Mouse (Mus musculus) kidney, embryonic 16.5 days (tissue): ENCODE results near the gene Arl6ip6. TPM values are rescaled to one million over a fixed set of nuclear protein-coding genes. Genes with fewer than 3 reads are reported as not detected.

ENCODE experiments used
- ATAC-seq: fragments of 200-750 bp; cut with Nextera tagmentation; 2 replicates; pipeline ENCODE4 v1.8.0; 2017; ENCODE audit warnings: moderate TSS enrichment; ENCODE audit not compliant: low FRiP score, low TSS enrichment
- H3K27ac ChIP-seq: fragments of 300-500 bp; sonication (generic); 2 replicates; pipeline ENCODE4 v1.5.1; 2014; ENCODE audit warnings: low read length
- H3K27me3 ChIP-seq: fragments of 300-500 bp; sonication (generic); 2 replicates; pipeline ENCODE4 v1.6.1; 2014; ENCODE audit warnings: low read length, control low read depth, mixed read lengths; ENCODE audit not compliant: insufficient read depth
- H3K36me3 ChIP-seq: fragments of 300-500 bp; sonication (generic); 2 replicates; pipeline ENCODE4 v1.6.1; 2014; ENCODE audit warnings: low read length, control low read depth, mixed read lengths; ENCODE audit not compliant: insufficient read depth
- H3K4me1 ChIP-seq: fragments of 300-500 bp; sonication (generic); 2 replicates; pipeline ENCODE4 v1.6.1; 2014; ENCODE audit warnings: low read length, control low read depth, mixed read lengths; ENCODE audit not compliant: insufficient read depth
- H3K4me2 ChIP-seq: fragments of 300-500 bp; sonication (generic); replicated peaks from 2 replicates; pipeline ENCODE4 v1.6.1; 2014; ENCODE audit warnings: low read depth, low read length
- H3K4me3 ChIP-seq: fragments of 300-500 bp; sonication (generic); 2 replicates; pipeline ENCODE4 v1.5.1; 2014; ENCODE audit warnings: mild to moderate bottlenecking, low read length
- H3K9ac ChIP-seq: fragments of 300-500 bp; sonication (generic); replicated peaks from 2 replicates; pipeline ENCODE4 v1.6.1; 2014; ENCODE audit warnings: low read length
- H3K9me3 ChIP-seq: fragments of 300-500 bp; sonication (generic); 2 replicates; pipeline ENCODE4 v1.6.1; 2016; ENCODE audit warnings: low read length, control low read depth
- WGBS: fragments of 180-500 bp; shearing (Covaris S2); extraction: QIAGEN DNeasy Blood & Tissue Kit; methylation state at CpG from one replicate; pipeline ENCODE4 v1.1.7; 2014; 5-methylcytosine and 5-hydroxymethylcytosine counted together
- polyA plus RNA-seq: library from polyadenylated mRNA; unstranded; fragments of >200 nt; fragmentation: Nextera tagmentation; extraction: Ambion mirVana; gene quantifications from 2 replicates; pipeline ENCODE4 v1.2.1, GENCODE M21; 2015

Arl6ip6 gene
- polyA plus RNA-seq, 1 experiment from 2014 or later = 47.3 TPM

DNA sequence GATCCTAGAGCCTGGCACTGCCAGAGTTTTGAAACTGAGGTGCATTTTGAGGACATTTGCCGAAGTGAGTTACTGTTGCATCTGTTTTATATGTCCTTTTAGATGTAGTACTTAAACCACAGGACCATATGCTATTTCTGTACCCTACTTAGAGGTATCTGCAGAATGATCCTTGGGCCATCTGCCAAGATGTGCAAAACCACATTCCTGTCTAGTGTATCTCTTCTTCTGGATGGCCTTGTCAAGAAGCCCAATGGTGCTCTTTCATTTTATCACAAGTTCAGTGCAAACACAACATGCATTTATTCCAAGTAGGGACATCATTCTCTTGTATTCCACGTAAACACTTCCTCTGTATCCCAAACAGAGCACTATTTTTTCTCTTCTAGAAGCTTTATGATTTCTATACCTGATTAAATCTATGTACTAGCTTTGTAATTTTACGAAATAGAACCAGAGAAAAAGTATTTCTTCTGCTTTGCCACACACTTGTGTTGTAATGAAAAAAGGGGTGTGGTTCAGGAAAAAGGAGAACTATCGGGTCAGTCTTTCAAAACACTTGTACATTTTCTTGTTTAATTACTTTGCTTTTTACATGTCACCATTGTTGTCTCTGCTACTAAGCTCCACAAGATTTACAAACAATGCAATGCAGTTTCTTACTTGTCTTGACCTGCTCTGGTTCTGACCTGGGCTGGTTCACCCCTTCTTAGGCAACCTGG lies 8.8 kb downstream of the Arl6ip6 start:
- H3K9me3 ChIP-seq = no peaks in the 10 kb centered on the region
- no peak overlapping the region for H3K27ac ChIP-seq
- no peaks in the 10 kb centered on the region for H3K27me3 ChIP-seq
- peaks cover 14% of the 10 kb centered on the region for H3K36me3 ChIP-seq
- H3K4me3 ChIP-seq = no peak overlapping the region
- H3K4me2 ChIP-seq = no peak overlapping the region
- 89% methylated on average over 4 of the region's 4 CpGs for WGBS
- no peaks in the 10 kb centered on the region for H3K4me1 ChIP-seq
- no peak for ATAC-seq
- H3K9ac ChIP-seq = no peak overlapping the region

GRCm38 (mm10) chr2:53204373-53205274 lies 13.1 kb downstream of the Arl6ip6 start:
- Histone ChIP-seq H3K9me3 (no peaks in the 10 kb centered on the region), H3K9ac (no peak overlapping the region), H3K4me2 (no peak overlapping the region), H3K27ac (no peak overlapping the region), H3K36me3 (peaks cover 6% of the 10 kb centered on the region; the same call in 1 of the 2 replicates), H3K27me3 (no peaks in the 10 kb centered on the region), H3K4me1 (no peaks in the 10 kb centered on the region), H3K4me3 (no peak overlapping the region)
- 71% methylated on average over 5 of the region's 5 CpGs for WGBS
- no peak for ATAC-seq

DNA sequence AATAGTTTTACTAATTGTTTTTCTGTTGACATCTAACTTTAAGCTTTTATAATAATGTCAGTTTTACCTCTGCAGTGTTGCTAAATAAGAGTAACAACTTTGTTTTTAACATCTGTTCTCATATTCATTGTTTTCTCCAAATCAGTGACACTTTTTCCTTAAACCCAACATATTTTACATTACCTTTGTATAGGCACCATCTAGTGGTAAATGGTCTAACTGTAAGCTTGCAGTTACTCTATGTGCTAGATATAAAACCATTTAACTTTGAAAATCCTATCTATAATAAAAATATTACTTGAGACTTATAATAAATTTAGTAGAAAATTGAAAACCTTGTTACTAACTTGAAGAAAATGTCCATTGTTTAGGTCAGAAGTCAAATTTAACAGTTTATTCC lies 15.2 kb downstream of the Arl6ip6 start:
- Histone ChIP-seq H3K4me2 (no peak overlapping the region), H3K27ac (no peak overlapping the region), H3K27me3 (no peaks in the 10 kb centered on the region), H3K36me3 (peaks cover 12% of the 10 kb centered on the region), H3K4me3 (no peak overlapping the region), H3K9ac (no peak overlapping the region), H3K9me3 (no peaks in the 10 kb centered on the region), H3K4me1 (no peaks in the 10 kb centered on the region)
- ATAC-seq = no peak

DNA sequence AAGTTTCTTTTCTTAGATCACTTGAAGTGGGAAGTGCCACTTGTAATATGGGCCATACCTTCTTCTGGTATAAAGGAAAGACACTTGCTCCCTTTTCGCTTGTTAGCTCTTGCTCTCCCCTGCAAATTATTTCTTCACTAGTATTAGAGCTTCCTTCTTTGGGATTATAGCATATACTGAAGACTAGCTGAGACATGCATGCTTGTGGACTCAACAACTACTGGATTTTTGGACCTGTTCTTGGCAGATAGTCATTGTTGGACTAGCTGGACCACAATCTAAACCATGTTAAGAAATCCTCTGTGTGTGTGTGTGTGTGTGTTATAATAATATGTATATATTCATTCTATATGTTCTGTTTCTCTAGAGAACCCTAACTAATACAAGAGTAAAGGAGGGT lies 22.0 kb downstream of the Arl6ip6 start:
- Histone ChIP-seq H3K4me3 (no peak overlapping the region), H3K27ac (no peak overlapping the region), H3K4me2 (no peak overlapping the region), H3K4me1 (no peaks in the 10 kb centered on the region), H3K9ac (no peak overlapping the region), H3K9me3 (no peaks in the 10 kb centered on the region), H3K36me3 (peaks cover 50% of the 10 kb centered on the region), H3K27me3 (no peaks in the 10 kb centered on the region)
- 100% methylated on average over 1 of the region's 1 CpGs for WGBS
- no peak for ATAC-seq

DNA sequence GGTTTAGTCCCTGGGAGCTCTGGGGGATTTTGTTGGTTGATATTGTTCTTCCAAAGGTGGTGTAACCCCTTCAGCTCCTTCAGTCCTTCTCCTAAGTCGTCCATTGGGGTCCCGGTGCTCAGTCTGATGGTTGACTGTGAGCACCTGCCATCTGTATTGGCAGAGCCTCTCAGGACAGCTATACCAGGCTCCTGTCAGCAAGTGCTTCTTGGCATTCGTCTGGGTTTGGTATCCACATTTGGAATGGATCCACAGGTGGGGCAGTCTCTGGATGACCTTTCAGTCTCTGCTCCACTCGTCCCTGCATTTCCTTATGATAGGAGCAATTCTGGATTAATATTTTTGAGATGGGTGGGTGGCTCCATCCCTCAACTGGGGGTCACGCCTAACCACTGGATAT lies 30.7 kb downstream of the Arl6ip6 start:
- no peak for ATAC-seq
- Histone ChIP-seq H3K27ac (no peak overlapping the region), H3K9me3 (peaks cover 6% of the 10 kb centered on the region; the same call in 1 of the 2 replicates), H3K36me3 (peaks cover 24% of the 10 kb centered on the region), H3K4me2 (no peak overlapping the region), H3K9ac (no peak overlapping the region), H3K27me3 (no peaks in the 10 kb centered on the region), H3K4me1 (no peaks in the 10 kb centered on the region), H3K4me3 (no peak overlapping the region)
- 94% methylated on average over 5 of the region's 5 CpGs for WGBS

DNA sequence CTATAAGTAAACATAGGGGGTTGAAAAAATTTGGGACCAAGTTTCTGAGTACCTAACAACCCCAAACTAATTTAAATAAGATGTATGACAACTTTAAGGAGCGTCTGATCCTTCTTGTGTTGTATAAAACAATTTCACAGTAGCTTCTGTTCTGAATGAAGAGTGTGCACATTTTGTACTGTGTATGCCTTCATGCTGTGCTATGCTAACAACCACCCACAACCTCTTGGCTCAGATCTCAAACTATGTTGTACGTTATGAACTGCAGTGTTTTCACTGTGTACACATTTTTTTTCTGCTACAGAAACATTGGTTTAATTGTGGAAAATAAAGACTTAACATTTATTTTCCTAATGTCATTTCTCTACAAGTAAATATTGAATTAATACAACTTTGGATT lies 65.5 kb downstream of the Arl6ip6 start:
- H3K36me3 ChIP-seq = no peaks in the 10 kb centered on the region
- H3K27me3 ChIP-seq = no peaks in the 10 kb centered on the region
- no peak overlapping the region for H3K27ac ChIP-seq
- 70% methylated on average over 2 of the region's 2 CpGs for WGBS
- no peak for ATAC-seq
- H3K4me2 ChIP-seq = no peak overlapping the region
- no peak overlapping the region for H3K9ac ChIP-seq
- H3K4me1 ChIP-seq = no peaks in the 10 kb centered on the region
- no peaks in the 10 kb centered on the region for H3K9me3 ChIP-seq
- H3K4me3 ChIP-seq = no peak overlapping the region

Other genes with a start within 250 kb of the Arl6ip6 start
- gene Prpf40a, start 442 bp upstream of the Arl6ip6 start, polyA plus RNA-seq = 153 TPM in 2 replicates